Mouse (Mus musculus): ENCODE data around the gene Parp1.

The Parp1 gene

GRCm38 (mm10) chr1:180568761-180569452, at the start of gene Parp1:
Parp1 (plus strand) TSS chr1:180568924.
- ATAC-seq (ENCODE audit: low TSS enrichment): peak; percentile 72

- no peak for ATAC-seq (ENCODE audit: low TSS enrichment)
Measured at GRCm38 (mm10) chr1:180519520-180519919, 49.2 kb upstream of the Parp1 start.

GRCm38 (mm10) chr1:180520190-180520589, 48.5 kb upstream of the Parp1 start:
- peak; percentile 80 for ATAC-seq (ENCODE audit: low TSS enrichment)

- ATAC-seq (ENCODE audit: low TSS enrichment): no peak
Measured at GRCm38 (mm10) chr1:180523320-180523719, 45.4 kb upstream of the Parp1 start.

- no peak for ATAC-seq (ENCODE audit: low TSS enrichment)
Measured at GRCm38 (mm10) chr1:180525301-180525700, 43.4 kb upstream of the Parp1 start.

GRCm38 (mm10) chr1:180529847-180530246, 38.9 kb upstream of the Parp1 start:
- ATAC-seq (ENCODE audit: low TSS enrichment): no peak

GRCm38 (mm10) chr1:180530457-180531263, 38.1 kb upstream of the Parp1 start:
- ATAC-seq (ENCODE audit: low TSS enrichment): no peak

GRCm38 (mm10) chr1:180532671-180533070, 36.1 kb upstream of the Parp1 start:
- ATAC-seq (ENCODE audit: low TSS enrichment): no peak

GRCm38 (mm10) chr1:180536719-180537118, 32.0 kb upstream of the Parp1 start:
- ATAC-seq (ENCODE audit: low TSS enrichment): peak; percentile 20; the same call in 1 of the 2 replicates

- no peak for ATAC-seq (ENCODE audit: low TSS enrichment)
Measured at GRCm38 (mm10) chr1:180541251-180541650, 27.5 kb upstream of the Parp1 start.

- peak; percentile 64; the same call in 1 of the 2 replicates for ATAC-seq (ENCODE audit: low TSS enrichment)
Measured at GRCm38 (mm10) chr1:180541883-180542711, 26.6 kb upstream of the Parp1 start.

- no peak for ATAC-seq (ENCODE audit: low TSS enrichment)
Measured at GRCm38 (mm10) chr1:180542712-180543371, 25.9 kb upstream of the Parp1 start.

GRCm38 (mm10) chr1:180545918-180546545, 22.7 kb upstream of the Parp1 start:
- ATAC-seq (ENCODE audit: low TSS enrichment): no peak

GRCm38 (mm10) chr1:180546798-180547750, 21.6 kb upstream of the Parp1 start:
- no peak for ATAC-seq (ENCODE audit: low TSS enrichment)

GRCm38 (mm10) chr1:180547751-180548669, 20.7 kb upstream of the Parp1 start:
- no peak for ATAC-seq (ENCODE audit: low TSS enrichment)

- peak; percentile 95 for ATAC-seq (ENCODE audit: low TSS enrichment)
Measured at GRCm38 (mm10) chr1:180549539-180550308, 19.0 kb upstream of the Parp1 start.

- peak; percentile 51; the same call in 1 of the 2 replicates for ATAC-seq (ENCODE audit: low TSS enrichment)
Measured at GRCm38 (mm10) chr1:180550770-180551169, 18.0 kb upstream of the Parp1 start.

GRCm38 (mm10) chr1:180556899-180557298, 11.8 kb upstream of the Parp1 start:
- no peak for ATAC-seq (ENCODE audit: low TSS enrichment)

Data from frontal cortex, adult (tissue).